Mouse (Mus musculus) lung, adult 2 months (tissue): ENCODE measurements at regions not wholly inside any gene's neighbourhood (a gene's known extent, or its start where the extent isn't known, plus 50 kb on each side); places are given as distances from the start of the nearest gene placed in this dataset.

Source experiments
- CTCF ChIP-seq: fragments of 200-500 bp; IDR thresholded peaks from 2 replicates; pipeline ENCODE4 v1.5.1; 2011; ENCODE audit warnings: mild to moderate bottlenecking, low read length, control low read depth; ENCODE audit not compliant: insufficient read depth
- POLR2A ChIP-seq: fragments of 200-500 bp; IDR thresholded peaks from 2 replicates; pipeline ENCODE4 v1.6.1; 2011; ENCODE audit warnings: low read depth, mild to moderate bottlenecking, control low read depth, low read length, borderline replicate concordance; ENCODE audit errors: extremely low read depth

DNA sequence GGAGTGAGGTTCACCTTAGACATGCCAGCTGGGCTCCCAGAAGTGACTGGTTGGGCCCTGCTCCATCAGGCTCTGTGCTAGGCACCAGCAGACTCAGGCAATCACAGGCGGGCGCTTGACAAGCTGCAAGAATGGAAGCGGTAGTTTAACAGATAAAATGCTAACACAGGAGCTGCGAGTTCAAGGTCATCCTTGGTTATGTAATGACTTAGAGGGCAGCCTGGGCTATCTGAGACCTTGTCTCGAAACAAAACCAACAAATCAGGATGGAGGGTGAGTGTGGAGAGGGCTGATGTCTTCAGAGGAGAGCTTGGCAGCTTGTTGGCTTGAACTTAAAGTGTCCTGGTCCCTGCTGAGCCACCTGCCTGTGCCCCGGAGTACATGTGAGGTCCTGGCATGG, 107.6 kb downstream of the Vegfa start:
- TF ChIP-seq CTCF (no peak), POLR2A (no peak)
